Mouse (Mus musculus): ENCODE results near the gene Wfdc5.

Wfdc5 gene

DNA sequence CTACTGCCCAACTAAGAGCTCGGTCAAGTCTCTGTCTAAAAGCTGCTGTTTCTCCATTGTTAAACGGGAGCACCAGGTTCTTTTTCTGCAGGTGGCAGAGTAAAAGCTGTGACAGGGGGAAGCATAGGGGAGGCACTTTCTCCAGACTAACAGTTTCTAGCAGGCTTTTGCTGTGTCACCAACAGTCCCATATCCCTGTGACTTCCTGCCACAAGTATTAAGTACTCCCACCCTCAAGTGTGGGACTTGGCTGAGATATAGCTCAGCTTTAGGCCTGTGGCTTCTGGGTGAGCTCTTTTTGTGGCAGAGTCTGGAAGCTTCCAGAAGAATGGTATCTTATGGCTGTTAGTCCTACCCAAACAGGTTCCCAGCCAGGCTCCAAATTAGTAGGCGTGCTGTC is 6.7 kb downstream of the Wfdc5 start:
- in situ Hi-C loops (cut with MboI; ENCODE audit: low sequenced_read_pairs): no loop called here

DNA sequence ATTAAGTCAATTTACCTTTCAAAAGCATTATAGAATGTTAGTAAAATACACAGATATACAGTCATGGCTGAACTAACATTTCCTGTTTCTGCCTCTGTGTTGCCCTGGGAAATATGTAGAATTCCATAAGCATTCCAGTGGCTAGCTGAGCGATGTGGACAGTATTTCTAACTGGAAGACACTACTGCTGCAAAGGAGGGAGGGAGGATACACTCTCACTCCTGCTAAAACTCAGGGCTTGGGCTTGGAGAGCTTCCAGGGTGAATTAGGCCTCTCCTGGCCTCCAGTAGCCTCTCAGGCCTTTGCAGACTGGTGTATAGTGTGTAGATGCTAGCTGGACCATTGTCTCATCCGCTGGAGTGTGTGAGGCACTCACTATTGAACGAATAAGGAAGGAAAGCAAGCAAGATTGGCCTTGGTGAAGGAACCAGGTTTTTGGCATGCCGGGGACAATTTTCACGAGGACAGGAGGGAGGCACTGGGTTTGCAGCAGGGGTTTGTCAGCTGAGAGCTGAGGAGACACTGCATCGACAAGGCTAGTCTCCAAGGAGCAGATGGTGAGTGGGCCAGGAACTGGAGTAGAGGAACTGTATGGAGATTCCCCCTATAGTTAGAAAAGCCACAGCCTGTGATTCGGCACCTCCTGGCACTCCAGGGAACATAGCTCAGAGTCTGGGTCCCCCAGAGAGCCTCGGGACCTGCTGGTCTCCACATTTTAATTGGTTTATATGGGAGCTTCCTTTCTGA is 7.7 kb downstream of the Wfdc5 start:
- in situ Hi-C loops (cut with MboI; ENCODE audit: low sequenced_read_pairs): no loop called here

DNA sequence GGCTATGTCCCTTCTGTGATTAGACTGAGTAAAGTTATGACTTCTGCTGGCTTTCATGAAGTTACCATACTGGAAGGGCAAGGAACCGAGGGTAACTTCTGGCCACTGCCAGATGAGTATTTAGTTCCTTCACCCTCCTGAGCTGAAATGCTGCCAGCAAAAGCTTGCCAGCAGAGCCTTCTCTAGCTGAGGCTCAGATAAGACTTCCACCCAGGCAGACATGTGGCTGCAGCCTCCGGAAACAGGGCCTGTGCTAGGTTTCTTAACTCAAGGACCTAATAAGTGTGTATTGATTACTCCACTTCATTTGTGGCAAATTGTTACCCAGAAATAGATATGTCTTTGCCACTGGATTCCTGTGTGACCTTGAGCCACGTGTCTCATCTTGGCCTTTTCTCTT is 9.1 kb downstream of the Wfdc5 start:
- in situ Hi-C loops (cut with MboI; ENCODE audit: low sequenced_read_pairs): no loop called here

DNA sequence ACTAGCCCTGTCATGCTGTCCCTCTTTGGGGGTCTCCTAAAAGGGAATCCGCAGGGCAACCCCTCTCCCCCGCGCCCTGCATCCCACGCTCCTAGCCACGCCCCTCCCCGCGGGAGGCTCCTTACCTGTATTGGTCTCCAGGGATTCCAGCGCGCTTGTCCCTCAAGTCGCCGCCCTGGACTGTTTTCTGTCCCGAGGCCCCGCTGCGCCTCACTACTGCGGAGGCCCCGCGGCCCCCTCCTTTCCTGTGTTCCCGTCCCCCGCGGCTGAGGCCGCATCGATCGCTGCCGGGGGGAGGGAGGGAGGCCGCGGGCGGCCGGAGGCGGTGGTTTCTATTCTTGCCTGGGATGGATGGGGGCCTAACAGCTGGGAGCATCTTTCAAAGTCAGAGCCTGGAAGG is 11.6 kb downstream of the Wfdc5 start, which contains the start of gene Kcns1:
Gene Kcns1 (minus strand): TSS at position 212 of the 400 bp plus-strand sequence.
- in situ Hi-C loops (cut with MboI; ENCODE audit: low sequenced_read_pairs): no loop called here

GRCm38 (mm10) chr2:164170326-164170725 is 12.2 kb downstream of the Wfdc5 start:
- in situ Hi-C loops (cut with MboI; ENCODE audit: low sequenced_read_pairs): no loop called here

DNA sequence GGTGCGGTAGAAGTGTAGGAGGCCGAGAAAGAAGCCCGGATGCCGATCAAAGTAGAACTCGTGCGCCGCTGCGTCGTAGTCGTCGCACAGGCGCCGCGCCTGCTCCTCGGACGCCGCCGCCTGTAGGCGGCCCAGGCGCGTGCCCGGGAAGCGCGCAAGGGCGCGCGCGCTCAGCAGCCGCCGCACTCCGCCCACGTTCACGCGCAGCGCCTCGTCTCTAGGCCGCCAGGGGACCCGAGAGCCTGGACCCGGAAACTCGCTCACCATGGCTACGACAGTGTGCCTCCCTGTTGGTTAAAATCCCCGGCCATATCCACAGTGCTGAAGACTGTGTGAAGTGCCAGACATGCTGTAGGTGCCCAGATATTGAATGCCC is 14.0 kb downstream of the Wfdc5 start:
- in situ Hi-C loops (cut with MboI; ENCODE audit: low sequenced_read_pairs): no loop called here

DNA sequence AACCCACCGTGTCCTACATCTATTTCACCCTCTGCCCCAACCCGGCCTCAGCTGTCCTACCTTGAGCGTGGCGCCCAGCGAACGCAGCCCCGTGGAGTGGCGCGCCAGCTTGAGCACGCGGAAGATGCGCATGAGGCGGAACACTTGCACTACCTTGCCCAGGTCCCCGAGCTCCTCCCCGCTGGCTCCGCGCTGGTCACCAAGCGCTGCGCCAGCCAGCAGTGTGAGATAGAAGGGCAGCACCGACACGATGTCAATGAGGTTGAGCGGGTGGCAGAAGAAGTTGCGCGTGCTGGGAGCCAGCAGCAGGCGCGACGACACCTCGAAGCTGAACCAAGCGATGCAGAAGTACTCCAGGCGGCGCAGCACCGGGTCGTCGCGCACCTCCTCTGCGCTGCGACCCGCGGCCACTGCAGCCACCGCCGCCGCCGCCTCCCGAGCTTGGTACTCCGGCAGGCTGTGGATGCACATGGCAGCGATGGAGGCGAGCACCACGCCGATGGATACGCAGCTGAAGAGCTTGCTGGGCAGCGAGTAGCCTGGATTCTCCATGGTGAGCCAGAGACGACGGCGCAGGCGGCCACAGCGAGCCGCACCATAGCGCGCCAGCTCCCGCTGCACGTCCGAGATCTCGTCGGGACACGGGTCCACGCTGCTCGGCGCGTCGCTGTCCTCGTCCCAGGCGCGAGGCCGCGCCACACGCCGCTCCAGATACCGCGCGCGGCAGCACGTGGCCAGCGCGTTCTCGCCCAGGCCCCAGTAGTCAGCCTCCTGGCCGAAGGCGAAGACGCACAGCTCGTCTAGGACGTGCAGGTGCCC is 14.6 kb downstream of the Wfdc5 start:
- in situ Hi-C loops (cut with MboI; ENCODE audit: low sequenced_read_pairs): no loop called here

GRCm38 (mm10) chr2:164164941-164165340 is 17.6 kb downstream of the Wfdc5 start:
- in situ Hi-C loops (cut with MboI; ENCODE audit: low sequenced_read_pairs): no loop called here

DNA sequence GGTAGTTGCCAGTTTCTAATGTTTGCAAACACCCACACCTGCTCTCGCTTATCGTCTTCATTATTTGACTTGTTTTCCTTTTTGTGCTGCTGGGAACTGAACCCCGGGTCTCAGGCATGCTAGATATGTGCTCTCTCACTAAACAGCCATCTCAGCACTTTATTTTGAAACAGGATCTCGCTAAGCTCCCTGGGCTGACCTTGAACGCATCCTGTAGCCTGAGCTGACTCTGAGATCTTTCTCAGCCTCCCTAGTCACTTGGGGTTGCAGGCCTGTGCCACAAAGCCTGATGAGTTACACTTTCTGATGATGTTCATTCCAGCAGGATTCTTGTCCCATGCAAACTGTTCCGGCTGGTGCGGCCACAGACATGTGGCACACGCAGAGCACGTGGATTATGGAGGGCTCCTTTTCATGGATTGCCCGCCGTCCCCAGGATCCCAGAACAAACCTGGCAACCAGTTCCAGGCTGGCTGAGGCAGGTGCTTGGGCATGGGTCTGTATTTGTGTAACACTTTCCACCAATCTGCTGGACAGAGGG is 21.0 kb downstream of the Wfdc5 start:
- in situ Hi-C loops (cut with MboI; ENCODE audit: low sequenced_read_pairs): no loop called here

DNA sequence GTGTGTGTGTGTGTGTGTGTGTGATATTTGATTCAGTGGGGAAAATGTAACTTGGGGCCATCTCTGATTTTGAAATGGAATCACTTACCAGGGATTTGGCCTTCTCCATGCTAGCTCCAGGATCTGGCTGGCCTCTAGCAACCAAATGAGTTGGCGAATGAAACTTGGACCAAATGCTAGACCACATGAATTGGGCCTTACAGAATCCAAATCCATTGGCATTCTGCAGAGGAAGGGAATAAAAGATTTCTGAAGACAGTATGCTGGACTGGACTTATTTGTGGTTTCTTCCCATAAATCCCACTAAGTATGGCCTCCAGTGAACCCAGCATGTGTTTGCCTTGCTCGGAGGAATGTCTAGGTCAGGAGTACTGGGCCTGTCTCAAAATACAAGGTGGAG is 23.7 kb downstream of the Wfdc5 start:
- in situ Hi-C loops (cut with MboI; ENCODE audit: low sequenced_read_pairs): no loop called here

- in situ Hi-C loops (cut with MboI; ENCODE audit: low sequenced_read_pairs): no loop called here
Observed at GRCm38 (mm10) chr2:164156158-164156557, 26.4 kb downstream of the Wfdc5 start.

GRCm38 (mm10) chr2:164154007-164154406 is 28.5 kb downstream of the Wfdc5 start:
- in situ Hi-C loops (cut with MboI; ENCODE audit: low sequenced_read_pairs): no loop called here

DNA sequence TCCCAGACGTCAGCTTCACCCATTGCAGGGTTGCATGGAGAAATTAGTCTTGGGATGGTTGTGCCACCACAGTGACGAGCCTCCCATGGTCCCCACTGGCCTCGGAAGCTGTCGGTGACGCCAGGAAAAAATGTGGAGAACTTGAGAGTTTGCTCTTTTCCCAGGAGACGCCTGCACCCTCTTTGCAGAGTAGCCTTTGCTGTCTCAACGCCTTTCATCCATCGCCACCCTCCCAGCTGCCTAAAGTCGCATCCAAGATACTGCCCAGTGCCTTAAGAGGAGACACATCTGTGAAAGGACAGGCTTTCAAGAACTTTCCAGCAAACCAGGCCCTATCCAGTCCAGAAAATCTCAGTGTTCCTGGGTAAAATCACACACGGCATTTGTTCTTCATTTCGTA is 30.2 kb downstream of the Wfdc5 start:
- in situ Hi-C loops (cut with MboI; ENCODE audit: low sequenced_read_pairs): no loop called here

DNA sequence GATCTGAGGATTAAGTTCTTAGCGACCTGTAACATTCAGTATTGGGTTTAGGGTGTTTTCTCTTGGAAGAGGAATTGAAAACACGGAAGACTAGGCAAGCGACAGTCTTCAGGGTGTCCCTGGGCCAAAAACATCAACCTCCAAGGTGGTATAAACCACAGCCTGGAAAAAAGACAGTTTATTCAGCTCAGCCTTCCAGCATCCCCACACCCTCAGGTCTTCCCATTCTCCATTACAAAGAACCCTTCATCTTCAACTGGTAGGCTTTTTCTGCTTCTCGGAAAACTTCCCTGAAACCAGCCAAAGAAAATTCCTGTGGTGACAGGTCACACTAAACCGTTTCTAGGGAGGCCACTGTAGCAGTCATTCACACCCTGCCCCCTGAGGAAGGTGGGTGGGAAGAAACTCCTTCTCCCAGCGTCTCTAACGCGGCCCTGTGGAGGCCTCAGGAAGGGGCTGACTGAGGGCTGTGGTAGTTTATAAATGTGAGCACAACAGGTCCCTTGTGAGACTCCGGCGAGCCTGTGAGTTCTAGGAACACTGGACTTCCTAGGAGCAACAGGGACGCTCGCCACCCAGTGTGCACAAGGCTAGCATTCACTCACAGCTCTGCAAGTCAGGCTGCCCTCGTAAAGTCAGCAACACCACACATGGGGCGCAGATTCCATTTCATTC is 32.3 kb downstream of the Wfdc5 start:
- in situ Hi-C loops (cut with MboI; ENCODE audit: low sequenced_read_pairs): no loop called here

- in situ Hi-C loops (cut with MboI; ENCODE audit: low sequenced_read_pairs): no loop called here
Observed at GRCm38 (mm10) chr2:164146556-164146955, 36.0 kb downstream of the Wfdc5 start.

DNA sequence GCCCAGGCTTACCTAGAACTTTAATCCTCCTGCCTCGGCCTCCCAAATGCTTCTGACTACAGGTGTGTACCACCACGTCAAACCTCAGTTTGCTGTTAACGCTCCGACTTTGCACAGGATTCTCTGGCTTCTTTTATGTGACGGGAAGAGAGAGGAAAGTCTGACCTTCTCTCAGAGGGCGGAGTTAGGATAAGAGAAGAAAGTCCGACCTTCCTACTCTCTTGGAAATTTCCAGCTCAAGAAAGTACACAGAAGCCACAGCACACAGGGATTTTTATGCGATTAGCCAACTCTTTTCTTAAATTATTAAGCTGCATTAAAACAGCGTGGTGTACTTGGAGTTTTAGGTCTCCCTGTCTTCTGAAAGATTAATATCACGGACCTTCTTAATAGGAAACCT is 38.0 kb downstream of the Wfdc5 start:
- in situ Hi-C loops (cut with MboI; ENCODE audit: low sequenced_read_pairs): no loop called here

GRCm38 (mm10) chr2:164144025-164144424 is 38.5 kb downstream of the Wfdc5 start:
- in situ Hi-C loops (cut with MboI; ENCODE audit: low sequenced_read_pairs): no loop called here

DNA sequence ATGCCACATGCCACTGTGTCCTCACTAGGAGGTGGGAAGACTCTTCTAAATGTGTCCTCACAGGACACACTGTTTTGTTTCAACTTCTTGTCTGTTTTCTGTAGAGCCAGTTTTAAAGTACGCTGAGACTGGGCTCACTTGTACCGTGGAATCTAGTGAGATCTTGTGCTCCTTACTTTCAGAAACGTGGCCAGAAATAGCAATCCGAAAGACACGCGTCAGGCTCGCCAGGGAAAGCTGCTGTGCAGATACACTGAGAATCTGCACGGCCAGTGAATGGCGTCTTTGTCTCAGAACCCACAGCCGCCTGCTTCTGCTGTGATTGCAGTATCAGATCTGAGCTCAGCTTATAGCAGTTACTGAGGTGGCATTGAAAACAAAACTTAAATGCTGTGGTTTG is 40.5 kb downstream of the Wfdc5 start:
- in situ Hi-C loops (cut with MboI; ENCODE audit: low sequenced_read_pairs): no loop called here

DNA sequence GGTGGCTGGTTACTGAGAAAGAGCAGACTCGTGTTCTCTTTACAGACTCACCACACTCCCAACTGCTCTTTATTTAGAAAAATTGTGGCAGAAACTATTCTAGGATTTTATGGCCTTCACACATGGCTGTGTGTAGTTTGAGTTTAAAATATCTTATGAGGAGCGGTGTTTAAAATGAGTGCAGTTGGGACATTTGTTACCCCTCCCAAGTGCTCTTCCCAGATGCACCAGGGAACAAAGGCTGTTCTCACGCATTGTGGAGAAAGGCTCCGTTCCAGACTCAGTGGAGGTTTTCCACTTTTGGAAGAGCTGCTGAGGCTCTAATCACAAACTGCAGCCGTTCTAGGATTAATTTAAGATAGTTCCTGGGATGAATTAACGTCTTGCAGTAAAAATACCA is 44.8 kb downstream of the Wfdc5 start:
- in situ Hi-C loops (cut with MboI; ENCODE audit: low sequenced_read_pairs): no loop called here

DNA sequence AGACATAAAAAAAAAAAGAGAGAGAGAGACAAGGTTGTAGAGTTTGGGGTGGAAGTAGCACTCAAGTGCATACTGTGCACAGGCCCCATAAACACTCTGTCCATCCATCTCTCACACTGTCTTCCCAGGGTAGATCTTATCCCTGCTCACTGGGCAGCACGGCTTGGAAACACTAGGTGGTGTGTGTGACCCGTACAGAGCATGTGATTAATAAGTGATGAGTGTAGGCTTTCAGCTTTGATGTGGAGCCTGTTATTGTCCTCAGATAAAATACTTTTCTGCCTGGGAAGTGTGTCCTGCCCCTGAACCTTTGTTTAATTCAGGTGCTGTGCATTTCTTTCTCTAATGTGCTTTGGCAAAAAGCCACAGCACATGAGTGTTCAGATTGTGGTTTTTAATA is 46.1 kb downstream of the Wfdc5 start:
- in situ Hi-C loops (cut with MboI; ENCODE audit: low sequenced_read_pairs): no loop called here

DNA sequence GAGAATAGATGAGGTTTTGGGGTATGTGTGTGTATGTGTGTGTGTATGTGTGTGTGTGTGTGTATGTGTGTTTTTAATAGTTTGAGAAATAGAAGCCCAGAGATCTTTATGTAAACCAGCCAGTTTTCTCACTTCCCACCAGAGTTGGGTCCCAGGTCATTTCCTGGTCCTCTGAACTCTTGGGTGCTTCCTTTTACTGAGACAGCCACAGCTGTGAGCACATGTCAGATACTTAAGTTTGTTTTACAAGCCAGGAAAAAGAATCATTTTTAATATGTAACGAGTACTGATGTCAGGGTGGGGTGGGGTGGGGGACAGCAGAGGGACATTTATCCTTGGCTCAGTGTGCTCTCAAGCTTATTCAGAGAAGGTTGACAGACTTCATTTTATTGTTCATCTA is 47.2 kb downstream of the Wfdc5 start:
- in situ Hi-C loops (cut with MboI; ENCODE audit: low sequenced_read_pairs): no loop called here

DNA sequence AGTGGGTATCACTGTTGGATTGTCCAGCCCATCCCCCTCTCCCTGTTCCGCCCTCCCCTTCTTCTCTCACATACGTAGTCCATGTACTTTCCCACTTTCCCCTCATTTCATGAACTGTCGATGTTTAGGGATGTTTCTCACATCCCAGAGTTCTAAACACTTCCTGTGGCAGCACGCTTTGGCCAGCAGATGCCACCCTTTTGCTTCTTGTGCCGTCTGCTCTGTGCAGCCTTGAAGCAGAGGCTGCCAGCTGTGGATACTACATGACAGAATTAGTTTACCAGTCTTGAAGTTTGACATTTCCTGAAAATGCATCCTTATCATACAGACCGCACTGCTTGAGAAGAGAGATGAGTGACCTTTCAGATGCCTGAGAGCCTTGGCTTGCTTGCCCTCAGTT is 48.0 kb downstream of the Wfdc5 start:
- in situ Hi-C loops (cut with MboI; ENCODE audit: low sequenced_read_pairs): no loop called here

Measured in CH12F3 (cell line).